Mouse (Mus musculus) adrenal gland, adult (tissue): Measurements from ENCODE around the gene Iqgap1.
A peak's percentile ranks its signal among the peaks of the same experiment; 100 is the strongest.

Source experiments
- DNase-seq, 2 experiments: peaks; one replicate each; pipeline ENCODE4 v3.0.0; 2022 to 2023; ENCODE audit warnings: low spot score in 1 of 2; ENCODE audit not compliant: inconsistent age in 2 of 2

Gene Iqgap1

DNA sequence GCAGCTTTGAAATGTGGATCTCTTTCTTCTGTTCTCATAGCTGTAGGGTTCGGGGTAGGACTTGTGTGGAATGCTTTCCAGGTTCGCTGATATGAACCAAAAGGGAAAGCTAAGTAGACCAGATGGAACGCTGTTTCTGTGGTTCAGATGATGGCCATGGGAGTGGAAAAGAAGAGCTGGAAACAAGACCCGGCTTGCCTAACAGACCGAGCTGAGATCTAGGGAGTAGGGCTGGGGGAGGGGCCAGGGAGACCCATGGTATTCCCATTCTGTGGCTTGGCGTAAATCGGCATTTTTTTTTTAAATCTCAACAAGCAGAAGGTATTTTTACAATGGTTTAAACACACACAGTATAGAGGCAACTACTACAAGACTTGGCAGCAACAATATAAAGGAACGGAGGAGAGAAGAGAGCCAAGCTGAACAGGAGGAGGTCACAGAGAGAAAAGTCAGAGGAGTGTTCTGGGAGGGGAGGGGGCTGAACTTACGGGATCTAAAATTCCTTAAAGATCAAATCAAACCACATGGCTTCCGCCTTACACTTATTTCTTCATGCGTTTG is at the start of gene Iqgap1:
Iqgap1 (minus strand) TSS at position 132 of the 561 bp plus-strand sequence.
- DNase-seq, result no peak

DNA sequence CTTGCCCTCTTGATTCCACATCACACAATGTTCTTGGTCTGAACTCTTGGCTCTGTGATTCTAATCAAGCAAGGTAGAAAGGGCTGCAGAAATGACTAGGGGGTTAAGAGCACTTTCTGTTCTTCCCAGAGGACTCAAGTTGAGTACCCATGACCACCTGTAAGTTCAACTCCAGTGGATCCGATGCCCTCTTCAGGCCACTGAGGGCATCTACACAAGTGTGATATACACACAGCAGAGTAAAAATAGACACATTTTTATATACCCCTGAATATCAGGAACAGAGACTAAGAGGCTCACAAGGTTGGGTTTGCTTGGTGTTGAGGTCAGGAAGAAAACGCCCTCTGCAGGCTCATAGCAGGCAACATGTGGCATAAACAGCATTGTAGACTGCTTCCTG is 47.9 kb upstream of the Iqgap1 start:
- no peak for DNase-seq

- no peak for DNase-seq
These were observed 47.3 kb upstream of the Iqgap1 start for GRCm38 (mm10) chr7:80873038-80873437.

GRCm38 (mm10) chr7:80868686-80869085 is 42.9 kb upstream of the Iqgap1 start:
- no peak for DNase-seq

DNA sequence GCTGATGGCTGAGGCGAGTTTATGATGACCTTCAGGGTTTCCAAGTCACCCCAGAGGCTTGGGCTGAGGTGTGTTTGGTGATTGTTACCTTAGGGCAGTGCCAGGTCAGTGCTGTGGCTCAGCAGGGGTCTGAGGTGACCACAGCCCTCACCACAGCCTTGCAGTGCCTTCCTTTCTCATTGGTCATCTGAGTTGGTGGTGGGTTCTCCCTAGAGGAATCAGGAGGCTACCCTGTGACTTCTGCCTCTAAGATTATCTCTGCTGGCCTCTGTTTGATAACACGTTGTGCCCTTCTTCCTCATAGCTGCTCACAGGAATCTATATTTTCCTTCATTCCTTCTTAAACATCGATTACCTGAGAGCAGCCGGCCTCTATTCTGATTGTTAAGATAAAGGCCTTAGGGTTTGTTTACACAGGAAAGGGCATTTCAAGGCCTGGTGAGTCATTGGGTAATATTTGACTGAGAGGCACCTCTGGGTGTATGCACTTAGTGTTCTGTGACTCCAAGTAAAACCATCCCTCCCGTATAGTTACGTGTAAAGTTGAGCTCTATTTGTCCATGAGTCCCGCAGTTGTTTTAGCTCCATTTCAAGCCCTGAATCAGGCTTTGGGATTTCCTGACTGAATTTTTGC is 40.9 kb upstream of the Iqgap1 start:
- DNase-seq, result peak; percentile 44 to 80

DNA sequence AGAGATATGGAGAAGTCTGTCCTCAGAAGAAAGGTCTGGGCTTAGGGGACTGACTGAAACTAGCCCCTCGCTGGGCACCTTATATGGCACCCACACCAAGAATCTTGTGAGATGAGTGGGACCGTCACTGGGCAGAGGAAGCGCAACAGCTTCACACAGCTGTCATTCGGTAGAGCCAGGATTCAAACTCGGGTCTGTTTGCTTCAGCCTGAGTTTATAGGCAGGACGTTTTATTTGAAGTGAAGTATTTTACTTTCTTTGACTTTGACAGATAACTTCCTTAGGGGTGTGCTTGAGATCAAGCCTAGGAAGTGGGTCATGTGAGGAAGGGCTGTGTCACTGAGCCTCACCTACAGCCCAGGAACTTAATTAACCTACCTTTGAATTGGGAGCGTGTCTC is 39.7 kb upstream of the Iqgap1 start:
- DNase-seq, result no peak

DNA sequence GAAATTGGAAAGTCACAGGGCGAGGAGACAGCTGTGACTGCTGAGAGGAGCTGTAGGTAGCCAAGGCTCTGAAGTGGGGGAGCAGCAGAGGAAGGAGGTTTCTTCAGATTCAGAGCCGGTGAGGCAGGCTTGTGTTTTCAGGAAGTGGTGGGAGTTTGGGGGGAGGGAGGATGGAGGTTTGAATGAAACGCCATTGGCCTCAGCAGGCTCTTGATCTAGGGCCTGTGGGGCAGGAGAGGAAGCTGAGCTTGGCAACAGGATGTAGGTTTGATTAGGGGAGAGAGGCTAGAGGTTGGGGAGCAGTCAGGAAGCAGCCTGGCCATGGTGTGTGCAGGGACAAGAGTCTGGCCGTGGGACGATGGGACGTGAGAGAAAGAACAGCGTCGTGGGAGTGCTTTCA is 39.1 kb upstream of the Iqgap1 start:
- no peak for DNase-seq

DNA sequence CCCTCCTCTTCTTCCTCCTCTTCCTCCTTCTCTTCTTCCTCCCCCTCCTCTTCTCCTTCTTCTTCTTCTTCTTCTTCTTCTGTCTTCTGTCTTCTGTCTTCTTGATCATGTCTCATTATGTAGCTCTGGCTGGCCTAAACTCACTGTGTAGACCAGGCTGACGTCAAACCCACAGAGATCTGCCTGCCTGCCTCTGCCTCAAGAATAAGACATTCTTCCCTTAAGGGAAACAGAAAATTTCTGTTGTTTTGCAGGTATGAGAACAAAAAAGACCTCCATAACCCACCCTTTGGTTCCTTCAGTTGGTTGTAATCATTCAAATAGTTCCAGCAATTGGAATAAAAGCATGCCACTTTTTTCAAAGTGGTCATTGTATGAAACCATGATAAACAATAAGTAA is 38.4 kb upstream of the Iqgap1 start:
- DNase-seq, result no peak

DNA sequence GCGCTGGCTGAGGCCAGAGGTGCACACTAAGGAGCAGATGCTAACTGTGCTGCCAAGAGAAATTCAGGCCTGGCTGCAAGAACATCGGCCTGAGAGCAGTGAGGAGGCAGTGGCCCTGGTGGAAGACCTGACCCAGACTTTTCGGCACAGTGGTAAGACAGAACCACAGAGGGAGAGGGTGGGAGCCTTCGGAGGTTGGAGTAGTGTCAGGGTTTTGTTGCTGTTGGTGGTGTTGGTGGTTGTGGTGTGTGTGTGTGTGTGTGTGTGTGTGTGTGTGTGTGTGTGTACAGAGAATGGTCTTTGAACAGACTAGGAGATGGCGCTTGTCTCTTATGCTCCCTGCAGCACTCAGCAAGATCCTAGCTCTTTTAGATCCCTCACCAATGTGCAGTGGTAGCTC is 37.7 kb upstream of the Iqgap1 start:
- no peak for DNase-seq

GRCm38 (mm10) chr7:80862475-80862874 is 36.7 kb upstream of the Iqgap1 start:
- no peak for DNase-seq

- peak; percentile 93 to 98 for DNase-seq
These were observed 35.0 kb upstream of the Iqgap1 start, which contains the start of gene Zscan2 for GRCm38 (mm10) chr7:80860729-80861274. Gene Zscan2 (plus strand): TSS chr7:80860920.

DNA sequence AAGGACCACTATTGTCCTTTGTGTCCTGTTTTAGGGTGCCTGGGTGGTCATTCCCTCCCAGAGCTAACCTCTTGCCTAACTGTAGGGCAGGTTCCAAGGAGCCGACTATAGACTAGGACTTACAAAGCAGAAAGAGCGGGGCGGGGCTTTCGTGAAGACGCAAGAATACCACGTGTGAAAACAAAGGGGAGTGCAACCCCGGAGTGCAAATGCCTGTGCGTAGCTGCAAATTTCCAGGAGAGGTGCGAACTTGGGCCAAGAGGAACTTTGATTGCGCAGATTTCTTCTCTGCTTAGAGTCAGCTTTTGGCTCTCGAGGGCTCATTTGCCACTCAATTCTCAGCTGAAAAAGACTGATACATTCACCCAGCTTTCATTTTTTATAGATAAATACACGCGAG is 34.5 kb upstream of the Iqgap1 start:
- peak; percentile 73 to 89 for DNase-seq

DNA sequence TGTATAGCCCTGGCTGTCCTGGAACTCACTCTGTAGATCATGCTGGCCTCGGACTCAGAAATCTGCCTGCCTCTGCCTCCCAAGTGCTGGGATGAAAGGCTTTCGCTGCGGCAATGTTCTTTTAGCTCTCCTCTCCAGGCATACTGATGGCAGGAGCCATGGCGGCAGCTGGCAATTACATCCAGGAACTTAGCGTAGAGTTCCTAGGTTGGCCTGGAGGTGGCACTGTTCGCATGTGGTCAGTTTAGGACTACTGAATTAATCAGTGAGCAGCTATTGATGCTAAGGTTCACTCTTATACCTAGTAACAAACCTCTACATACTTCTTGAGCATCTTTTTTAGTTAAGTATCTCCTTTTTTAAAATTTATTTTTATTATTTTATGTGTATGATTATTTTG is 31.4 kb upstream of the Iqgap1 start:
- peak; percentile 76 to 92 for DNase-seq

GRCm38 (mm10) chr7:80855316-80855715 is 29.5 kb upstream of the Iqgap1 start:
- DNase-seq, result no peak

DNA sequence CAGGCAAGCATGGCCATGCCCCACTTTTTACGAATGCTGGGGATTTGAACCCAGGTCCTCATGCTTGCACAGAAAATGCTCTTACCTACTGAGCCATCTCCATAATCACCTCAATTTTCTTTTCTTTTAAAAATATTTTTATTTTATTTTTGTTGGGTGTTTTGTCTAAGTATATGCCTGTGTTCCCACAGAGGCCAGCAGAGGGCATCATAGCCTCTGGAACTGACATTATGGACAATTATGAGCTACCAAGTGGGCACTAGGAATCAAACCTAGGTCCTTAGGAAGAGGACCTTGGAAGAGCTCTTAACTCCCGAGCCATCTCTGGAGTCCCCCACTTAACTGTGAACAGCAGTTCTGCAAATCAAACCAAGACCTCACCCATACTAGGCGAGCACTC is 27.4 kb upstream of the Iqgap1 start:
- no peak for DNase-seq

DNA sequence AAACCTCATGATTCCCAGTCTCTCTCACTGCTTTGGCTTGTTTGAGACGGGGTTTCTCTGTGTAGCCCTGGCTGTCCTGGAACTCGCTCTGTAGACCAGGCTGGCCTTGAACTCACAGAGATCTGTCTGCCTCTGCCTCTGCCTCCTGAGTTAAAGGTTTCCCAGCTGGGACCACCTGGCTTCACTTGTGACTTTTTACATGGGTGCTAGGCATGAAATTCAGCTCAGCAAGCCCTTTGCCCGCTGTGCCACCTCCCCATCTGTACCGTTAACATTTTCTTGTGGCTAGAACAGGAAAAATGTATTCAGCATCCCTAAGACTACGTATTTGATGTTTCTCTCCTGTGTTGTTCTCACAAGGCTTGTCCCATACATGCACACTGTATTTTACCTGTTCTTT is 24.7 kb upstream of the Iqgap1 start:
- no peak for DNase-seq

- DNase-seq, result peak; percentile 55 to 83
These were observed 23.9 kb upstream of the Iqgap1 start for GRCm38 (mm10) chr7:80849710-80850109.

- no peak for DNase-seq
These were observed 23.5 kb upstream of the Iqgap1 start for GRCm38 (mm10) chr7:80849267-80849666.

- no peak for DNase-seq
These were observed 20.9 kb upstream of the Iqgap1 start for GRCm38 (mm10) chr7:80846709-80847108.

DNA sequence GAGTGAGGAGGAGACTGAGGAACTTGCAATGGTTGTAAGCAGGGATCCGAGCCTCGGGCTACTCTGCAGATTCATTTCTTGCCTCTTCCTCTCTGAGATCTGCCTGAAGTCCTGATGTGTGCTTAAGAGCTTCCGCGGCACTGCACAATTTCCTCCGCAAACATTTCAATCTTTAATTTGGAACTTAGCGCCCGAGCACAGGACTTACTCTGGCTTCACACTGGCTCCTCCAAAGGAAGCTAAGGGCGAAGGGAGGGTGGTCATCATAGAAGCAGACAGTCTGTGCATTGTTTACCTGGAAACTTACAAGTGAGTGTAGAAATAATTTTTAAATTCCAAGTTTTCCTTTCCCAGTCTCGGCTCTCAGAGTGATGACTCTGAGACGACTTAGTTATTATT is 20.5 kb upstream of the Iqgap1 start:
- DNase-seq, result no peak

GRCm38 (mm10) chr7:80845621-80846279 is 20.0 kb upstream of the Iqgap1 start:
- no peak for DNase-seq

DNA sequence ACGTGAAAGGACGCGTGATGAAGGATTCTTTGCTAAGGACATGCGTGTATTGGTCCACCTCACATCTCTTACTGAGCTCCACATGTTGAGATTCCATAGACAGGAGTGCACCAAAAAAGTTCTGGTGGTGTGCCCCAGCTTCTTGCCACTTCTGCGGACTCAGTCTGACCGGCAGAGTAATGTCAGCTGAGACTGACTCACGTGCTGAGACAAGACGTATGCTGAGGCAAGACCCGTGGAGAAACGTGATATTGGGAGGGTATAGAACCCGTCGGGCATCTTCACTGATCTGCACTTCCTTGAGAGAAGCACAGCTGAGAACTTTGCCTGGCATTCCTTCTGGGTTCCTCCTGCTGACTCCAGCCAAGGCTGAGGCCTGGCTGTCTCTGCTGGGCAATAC is 18.9 kb upstream of the Iqgap1 start:
- no peak for DNase-seq
